Mouse (Mus musculus) CH12.LX (cell line): ENCODE results near the gene Vps35l. TPM values are rescaled to one million over a fixed set of nuclear protein-coding genes. Genes with fewer than 3 reads are reported as not detected.

ENCODE experiments used
- DNase-seq: peaks from one replicate; pipeline ENCODE4 v3.0.0-alpha.2; 2013; ENCODE audit errors: extremely low read depth
- H3K27ac ChIP-seq: 2 replicates; pipeline ENCODE4 v1.5.1; 2012; ENCODE audit warnings: low read depth, mild to moderate bottlenecking, control low read depth, moderate library complexity; ENCODE audit not compliant: insufficient read depth
- H3K27me3 ChIP-seq: replicated peaks from 2 replicates; pipeline ENCODE3; 2012; ENCODE audit warnings: inconsistent platforms
- H3K36me3 ChIP-seq, 2 experiments: replicated peaks in 1 of 2; 2 replicates each; pipeline versions ENCODE3 to v1.6.1; 2012; ENCODE audit warnings: inconsistent platforms in 1 of 2, low read length in 1 of 2, mild to moderate bottlenecking in 1 of 2, mixed read lengths in 1 of 2, moderate library complexity in 1 of 2; ENCODE audit not compliant: control insufficient read depth in 1 of 2, insufficient read depth in 1 of 2
- H3K4me1 ChIP-seq, 2 experiments: 2 replicates each; pipeline ENCODE4 v1.6.1; 2012; ENCODE audit warnings: inconsistent platforms in 1 of 2, moderate library complexity in 1 of 2; ENCODE audit not compliant: insufficient read depth in 2 of 2, control insufficient read depth in 1 of 2
- H3K4me2 ChIP-seq: 2 replicates; pipeline ENCODE4 v1.6.1; 2012; ENCODE audit warnings: low read depth, mild to moderate bottlenecking, control low read depth; ENCODE audit not compliant: poor library complexity, insufficient read depth, severe bottlenecking
- H3K4me3 ChIP-seq, 3 experiments: fragments of 150-350 bp in 1 of 3; sonication (generic) in 1 of 3; replicated peaks in 1 of 3; 2 replicates each; pipeline versions ENCODE3 to v1.5.1; 2011 to 2012; ENCODE audit warnings: low read depth in 2 of 3, low read length in 2 of 3, mild to moderate bottlenecking in 2 of 3, moderate library complexity in 2 of 3, control low read depth in 1 of 3, improper control_type of control experiment in 1 of 3, inconsistent platforms in 1 of 3, mixed read lengths in 1 of 3; ENCODE audit not compliant: poor library complexity in 1 of 3
- H3K79me2 ChIP-seq: replicated peaks from 2 replicates; pipeline ENCODE4 v1.6.1; 2012; ENCODE audit warnings: mild to moderate bottlenecking, moderate library complexity; ENCODE audit not compliant: control insufficient read depth, poor library complexity, insufficient read depth, severe bottlenecking; ENCODE audit errors: extremely low read depth
- H3K9ac ChIP-seq: 2 replicates; pipeline ENCODE4 v1.6.1; 2012; ENCODE audit warnings: low read depth, mild to moderate bottlenecking, control low read depth, moderate library complexity; ENCODE audit not compliant: insufficient read depth
- H3K9me3 ChIP-seq: replicated peaks from 2 replicates; pipeline ENCODE3; 2012; ENCODE audit warnings: low read length, inconsistent platforms, mixed read lengths
- BHLHE40 ChIP-seq: IDR thresholded peaks from 2 replicates; pipeline ENCODE4 v1.6.1; 2011; ENCODE audit warnings: mild to moderate bottlenecking, low read depth, low read length, improper control_type of control experiment
- CHD2 ChIP-seq: IDR thresholded peaks from 2 replicates; pipeline ENCODE4 v1.6.1; 2011; ENCODE audit warnings: low read length, improper control_type of control experiment
- CTCF ChIP-seq, 2 experiments: IDR thresholded peaks in 1 of 2; conservative IDR thresholded peaks in 1 of 2; 2 replicates each; pipeline ENCODE4 v1.5.1; 2011 to 2012; ENCODE audit warnings: low read depth in 2 of 2, low read length in 2 of 2, improper control_type of control experiment in 1 of 2, inconsistent platforms in 1 of 2, mild to moderate bottlenecking in 1 of 2, moderate library complexity in 1 of 2
- EP300 ChIP-seq: IDR thresholded peaks from 2 replicates; pipeline ENCODE4 v1.6.1; 2011; ENCODE audit warnings: low read length, improper control_type of control experiment
- ETS1 ChIP-seq: conservative IDR thresholded peaks from 2 replicates; pipeline ENCODE4 v1.6.1; 2012; ENCODE audit warnings: low read depth, mild to moderate bottlenecking, inconsistent platforms, low read length, improper control_type of control experiment, moderate library complexity
- GABPA ChIP-seq: IDR thresholded peaks from 2 replicates; pipeline ENCODE4 v1.6.1; 2012; ENCODE audit warnings: low read depth, low read length, improper control_type of control experiment, inconsistent platforms; ENCODE audit not compliant: insufficient replicate concordance
- IRF4 ChIP-seq: IDR thresholded peaks from 2 replicates; pipeline ENCODE4 v1.6.1; 2014; ENCODE audit warnings: low read depth, mild to moderate bottlenecking, inconsistent platforms, low read length, improper control_type of control experiment
- KAT2A ChIP-seq: IDR thresholded peaks from 2 replicates; pipeline ENCODE4 v1.6.1; 2012; ENCODE audit warnings: low read length, improper control_type of control experiment, inconsistent platforms; ENCODE audit not compliant: insufficient replicate concordance
- MAX ChIP-seq: IDR thresholded peaks from 2 replicates; pipeline ENCODE4 v1.6.1; 2011; ENCODE audit warnings: low read length, improper control_type of control experiment
- MAZ ChIP-seq: IDR thresholded peaks from 2 replicates; pipeline ENCODE4 v1.6.1; 2012; ENCODE audit warnings: low read depth, mild to moderate bottlenecking, inconsistent platforms, low read length, improper control_type of control experiment, moderate library complexity
- MXI1 ChIP-seq: IDR thresholded peaks from 2 replicates; pipeline ENCODE4 v1.6.1; 2011; ENCODE audit warnings: mild to moderate bottlenecking, low read depth, low read length, improper control_type of control experiment
- MYC ChIP-seq: IDR thresholded peaks from 2 replicates; pipeline ENCODE4 v1.6.1; 2011; ENCODE audit warnings: low read depth, mild to moderate bottlenecking, improper control_type of control experiment, low read length
- NRF1 ChIP-seq: IDR thresholded peaks from 2 replicates; pipeline ENCODE4 v1.6.1; 2014; ENCODE audit warnings: low read depth, mild to moderate bottlenecking, inconsistent platforms, low read length, improper control_type of control experiment, moderate library complexity
- PAX5 ChIP-seq: IDR thresholded peaks from 2 replicates; pipeline ENCODE4 v1.6.1; 2012; ENCODE audit warnings: low read length, inconsistent platforms, mixed read lengths
- RAD21 ChIP-seq: IDR thresholded peaks from 2 replicates; pipeline ENCODE4 v1.6.1; 2011; ENCODE audit warnings: low read depth, mild to moderate bottlenecking, low read length, improper control_type of control experiment, moderate library complexity
- SIN3A ChIP-seq: IDR thresholded peaks from 2 replicates; pipeline ENCODE4 v1.6.1; 2012; ENCODE audit warnings: low read length, improper control_type of control experiment, inconsistent platforms
- SMC3 ChIP-seq: IDR thresholded peaks from 2 replicates; pipeline ENCODE4 v1.6.1; 2011; ENCODE audit warnings: low read depth, low read length, improper control_type of control experiment
- TBP ChIP-seq: conservative IDR thresholded peaks from 2 replicates; pipeline ENCODE4 v1.6.1; 2011; ENCODE audit warnings: low read depth, low read length, improper control_type of control experiment
- USF1 ChIP-seq: IDR thresholded peaks from 2 replicates; pipeline ENCODE4 v1.6.1; 2014; ENCODE audit warnings: low read depth, mild to moderate bottlenecking, inconsistent platforms, low read length, improper control_type of control experiment
- USF2 ChIP-seq: conservative IDR thresholded peaks from 2 replicates; pipeline ENCODE4 v1.6.1; 2011; ENCODE audit warnings: low read depth, low read length, improper control_type of control experiment
- ZC3H11A ChIP-seq: IDR thresholded peaks from 2 replicates; pipeline ENCODE4 v1.6.1; 2012; ENCODE audit warnings: low read depth, mild to moderate bottlenecking, inconsistent platforms, low read length, improper control_type of control experiment
- ZKSCAN1 ChIP-seq: IDR thresholded peaks from 2 replicates; pipeline ENCODE4 v1.6.1; 2012; ENCODE audit warnings: low read depth, inconsistent platforms, low read length, improper control_type of control experiment, borderline replicate concordance
- ZNF384 ChIP-seq: IDR thresholded peaks from 2 replicates; pipeline ENCODE4 v1.6.1; 2012; ENCODE audit warnings: low read depth, low read length, improper control_type of control experiment, inconsistent platforms
- dilution Hi-C: fragments of 300-500 bp; cut with MboI; formaldehyde crosslinking; loops from 2 replicates; pipeline ENCODE4 v1.14.3; 2020; ENCODE audit warnings: low sequenced_read_pairs; ENCODE audit not compliant: extremely low pct_unique_long_range_greater_than_20kb, extremely low pct_ligation_motif_present
- in situ Hi-C: fragments of 300-500 bp; cut with MboI; formaldehyde crosslinking; loops from 3 replicates; pipeline ENCODE4 v1.14.3; 2019; ENCODE audit warnings: low sequenced_read_pairs, low pct_ligation_motif_present, low pct_unique_long_range_greater_than_20kb, mixed read lengths
- polyA plus RNA-seq: library from polyadenylated mRNA; unstranded; fragments of >175 nt; gene quantifications from 2 replicates; pipeline ENCODE4 v1.2.1, GENCODE M21; 2012; ENCODE audit warnings: low read depth; ENCODE audit not compliant: insufficient read length
- total RNA-seq, 2 experiments: library from RNA; depleted of rRNA; stranded (reverse); fragments of 300-350 nt in 1 of 2; fragments of >200 nt in 1 of 2; gene quantifications; 2 replicates each; pipeline ENCODE4 v1.2.3; 2012 to 2014

The Vps35l gene
- total RNA-seq (2012; rRNA removed): 39.0 and 43.9 TPM in 2 replicates
- 45.8 and 54.7 TPM in 2 replicates for total RNA-seq (2014; rRNA removed)
- 46.0 and 57.7 TPM in 2 replicates for polyA plus RNA-seq

DNA sequence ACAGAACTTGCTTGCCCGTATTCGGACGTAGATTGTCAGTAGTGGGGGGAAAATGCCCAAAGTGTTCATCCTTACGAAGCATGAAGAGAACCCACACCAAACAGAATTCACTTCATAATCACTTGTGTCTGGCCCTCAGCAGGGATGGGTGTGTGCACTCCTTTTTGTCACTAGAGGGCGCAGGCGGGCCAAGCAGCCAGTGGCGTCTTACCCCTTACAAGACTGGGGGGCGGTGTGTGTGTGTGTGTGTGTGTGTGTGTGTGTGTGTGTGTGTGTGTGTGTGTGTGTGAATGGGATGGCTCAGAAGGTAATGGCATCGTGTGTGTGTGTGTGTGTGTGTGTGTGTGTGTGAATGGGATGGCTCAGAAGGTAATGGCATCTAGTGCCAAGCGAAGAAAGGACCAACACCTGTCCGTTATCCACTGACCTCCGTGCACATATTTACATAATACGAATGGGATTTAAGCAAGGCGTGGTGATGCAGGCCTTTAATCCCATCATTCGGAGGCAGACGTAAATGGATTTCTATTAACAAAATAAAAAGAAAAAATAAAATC, at the start of gene Vps35l:
Vps35l (plus strand) TSS at position 252 of the 557 bp plus-strand sequence.
- H3K27ac ChIP-seq: peak within 1 kb of the TSS; percentile 51
- H3K4me3 ChIP-seq: peak within 1 kb of the TSS; percentile 73 to 79 (median 75)
- H3K79me2 ChIP-seq: no peaks in the 10 kb centered on the region; the same call in 1 of the 2 replicates
- H3K9me3 ChIP-seq: no peaks in the 10 kb centered on the region
- 0 out of 2 replicates have a peak, but pooled peaks have one; percentile 9 for TF ChIP-seq ETS1
- peak; percentile 49; the same call in 1 of the 2 replicates for TF ChIP-seq IRF4
- 0 out of 2 replicates have a peak, but pooled peaks have one; percentile 23 for TF ChIP-seq KAT2A
- 0 out of 2 replicates have a peak, but pooled peaks have one; percentile 8 for TF ChIP-seq SIN3A
- peak; percentile 50 to 85; a peak in 3 of 4 replicates for TF ChIP-seq CTCF (conservative IDR thresholded peaks at IDR 0.05 in 1 of 2, IDR thresholded peaks at IDR 0.05 in 1 of 2; ENCODE audit: low read depth in 2 of 2, low read length in 2 of 2)
- TF ChIP-seq ZNF384: no peak
- peak; percentile 57 for TF ChIP-seq RAD21
- peak; percentile 68; the same call in 1 of the 2 replicates for TF ChIP-seq MAZ
- no peak for TF ChIP-seq EP300
- TF ChIP-seq MYC: peak; percentile 10; the same call in 1 of the 2 replicates
- TF ChIP-seq MXI1: peak; percentile 54; the same call in 1 of the 2 replicates
- TF ChIP-seq TBP: no peak
- TF ChIP-seq MAX: peak; percentile 38
- TF ChIP-seq SMC3: peak; percentile 49
- no peak for TF ChIP-seq BHLHE40
- TF ChIP-seq, all 38 proteins: peak for 11
- Histone ChIP-seq H3K36me3 (peaks cover 11 to 28% of the 10 kb centered on the region in 2 experiments), H3K4me1 (peaks cover 3 to 8% of the 10 kb centered on the region in 2 experiments; a peak in 3 of 4 replicates), H3K4me2 (peak within 1 kb of the TSS; percentile 79), H3K27me3 (no peaks in the 10 kb centered on the region), H3K9ac (peak within 1 kb of the TSS; percentile 80)
- dilution Hi-C loops: no loop called here
- in situ Hi-C loops: no loop called here
- DNase-seq: peak; percentile 86

DNA sequence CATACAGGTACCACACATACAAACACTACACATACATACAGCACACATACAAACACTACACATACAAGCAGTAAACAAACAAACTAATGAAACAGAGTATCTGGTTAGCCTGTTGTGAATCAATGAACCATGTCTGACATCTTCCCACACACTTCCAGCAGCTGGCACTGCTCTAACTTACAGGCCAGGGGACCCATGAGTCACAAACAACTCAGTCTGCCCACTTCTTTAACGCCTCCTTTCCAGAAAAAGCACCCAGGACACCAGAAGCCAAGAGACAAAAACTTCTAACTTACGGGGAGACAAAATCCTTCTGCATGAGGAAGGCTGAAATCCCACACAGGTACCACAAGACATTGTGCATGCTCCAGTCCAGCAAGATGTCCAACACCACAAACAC, 48.7 kb upstream of the Vps35l start:
- Histone ChIP-seq H3K9ac (no peak overlapping the region), H3K4me3 (no peak overlapping the region), H3K27me3 (no peaks in the 10 kb centered on the region), H3K4me2 (no peak overlapping the region), H3K4me1 (peaks cover 0 to 5% of the 10 kb centered on the region in 2 experiments; a peak in 1 of 4 replicates), H3K27ac (no peak overlapping the region), H3K79me2 (no peaks in the 10 kb centered on the region), H3K9me3 (no peaks in the 10 kb centered on the region), H3K36me3 (peaks cover 68 to 88% of the 10 kb centered on the region in 2 experiments)
- no peak for DNase-seq
- dilution Hi-C loops (no loop called here), in situ Hi-C loops (no loop called here)
- TF ChIP-seq USF2 (no peak), NRF1 (no peak), CTCF (conservative IDR thresholded peaks at IDR 0.05 in 1 of 2, IDR thresholded peaks at IDR 0.05 in 1 of 2; ENCODE audit: low read depth in 2 of 2, low read length in 2 of 2) (no peak), ZNF384 (no peak), ZC3H11A (no peak), MAX (no peak), CHD2 (no peak), USF1 (no peak), TBP (no peak), KAT2A (no peak), ZKSCAN1 (no peak), GABPA (no peak), PAX5 (no peak)
